Mouse (Mus musculus) testis, adult 2 months (tissue): ENCODE measurements around the gene Gm21985.

ENCODE experiments used
- CTCF ChIP-seq: fragments of 200-500 bp; IDR thresholded peaks from 2 replicates; pipeline ENCODE4 v1.5.1; 2012; ENCODE audit warnings: low read depth, mild to moderate bottlenecking, inconsistent platforms, low read length, moderate library complexity; ENCODE audit not compliant: control insufficient read depth, insufficient read depth, insufficient replicate concordance
- POLR2A ChIP-seq: fragments of 200-500 bp; IDR thresholded peaks from 2 replicates; pipeline ENCODE4 v1.6.1; 2012; ENCODE audit warnings: low read depth, mild to moderate bottlenecking, inconsistent platforms, low read length, moderate library complexity; ENCODE audit not compliant: control insufficient read depth

DNA sequence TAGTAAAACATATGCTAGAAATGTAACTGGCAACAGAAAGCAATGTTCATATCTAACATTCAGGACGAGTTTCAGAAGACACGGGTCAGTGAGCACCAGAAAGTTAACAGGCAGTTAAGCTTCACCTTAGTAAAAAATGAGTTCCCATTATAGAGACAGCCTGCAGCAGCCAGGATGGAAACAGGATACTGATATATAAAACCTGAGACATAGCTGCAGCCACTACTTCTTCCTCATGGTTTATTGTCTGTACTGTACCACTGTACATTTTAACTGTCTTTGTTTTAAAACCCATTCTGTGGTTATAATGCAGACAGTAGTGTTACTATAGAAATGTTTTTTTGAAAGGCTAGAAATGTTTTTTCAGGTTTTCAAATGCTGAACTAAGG, 94.7 kb downstream of the Gm21985 start:
- TF ChIP-seq CTCF: no peak
- no peak for TF ChIP-seq POLR2A
